Mouse (Mus musculus) skeletal muscle tissue, adult 2 months (tissue): ENCODE measurements around the gene Rtl5.
A peak's percentile ranks its signal among the peaks of the same experiment; 100 is the strongest.
"Not testable (repeated sequence)": the region's sequence is repeated elsewhere in the genome, so short reads cannot be mapped to it uniquely, and the experiment has no call there.

Experiments
- DNase-seq: peaks from one replicate; pipeline ENCODE4 v3.0.0-alpha.2; 2012; ENCODE audit warnings: low read depth, low spot score

Rtl5 gene

GRCm38 (mm10) chrX:102070591-102071471, at the start of gene Rtl5:
Rtl5 (minus strand) TSS chrX:102071304.
- peak; percentile 56 for DNase-seq

- DNase-seq: peak; percentile 96
These were observed 48.1 kb upstream of the Rtl5 start, which contains the start of gene Pin4 for GRCm38 (mm10) chrX:102119042-102119864. Pin4 (plus strand) TSS chrX:102119447.

- DNase-seq: no peak
These were observed 44.6 kb upstream of the Rtl5 start for GRCm38 (mm10) chrX:102115676-102116075.

GRCm38 (mm10) chrX:102109349-102109748, 38.2 kb upstream of the Rtl5 start:
- DNase-seq: not testable (repeated sequence)

GRCm38 (mm10) chrX:102103830-102104229, 32.7 kb upstream of the Rtl5 start:
- DNase-seq: not testable (repeated sequence)

- DNase-seq: no peak
These were observed 30.8 kb upstream of the Rtl5 start for GRCm38 (mm10) chrX:102101886-102102285.

GRCm38 (mm10) chrX:102094381-102094904, 23.3 kb upstream of the Rtl5 start:
- DNase-seq: no peak

GRCm38 (mm10) chrX:102090605-102091004, 19.5 kb upstream of the Rtl5 start:
- no peak for DNase-seq

GRCm38 (mm10) chrX:102085798-102086443, 14.8 kb upstream of the Rtl5 start:
- DNase-seq: no peak

GRCm38 (mm10) chrX:102082340-102082739, 11.2 kb upstream of the Rtl5 start:
- no peak for DNase-seq

GRCm38 (mm10) chrX:102081573-102082279, 10.6 kb upstream of the Rtl5 start:
- DNase-seq: no peak

- no peak for DNase-seq
These were observed 10.0 kb upstream of the Rtl5 start for GRCm38 (mm10) chrX:102081076-102081475.

GRCm38 (mm10) chrX:102076886-102077765, 6.0 kb upstream of the Rtl5 start:
- no peak for DNase-seq

GRCm38 (mm10) chrX:102075158-102075557, 4.1 kb upstream of the Rtl5 start:
- no peak for DNase-seq

- no peak for DNase-seq
These were observed 3.3 kb upstream of the Rtl5 start for GRCm38 (mm10) chrX:102074435-102074834.

- DNase-seq: no peak
These were observed 2.7 kb upstream of the Rtl5 start for GRCm38 (mm10) chrX:102073605-102074325.

GRCm38 (mm10) chrX:102071517-102071916, 413 bp upstream of the Rtl5 start:
- no peak for DNase-seq

- DNase-seq: no peak
These were observed 2.1 kb downstream of the Rtl5 start for GRCm38 (mm10) chrX:102068811-102069540.

- no peak for DNase-seq
These were observed 4.0 kb downstream of the Rtl5 start for GRCm38 (mm10) chrX:102067118-102067517.
